Mouse (Mus musculus) embryonic facial prominence, embryonic 14.5 days (tissue): Measurements from ENCODE around the gene Olfr694. TPM values are rescaled to one million over a fixed set of nuclear protein-coding genes. Genes with fewer than 3 reads are reported as not detected.
A peak's percentile ranks its signal among the peaks of the same experiment; 100 is the strongest.
"Not testable (repeated sequence)": the region's sequence is repeated elsewhere in the genome, so short reads cannot be mapped to it uniquely, and the experiment has no call there.

Experiments
- ATAC-seq: fragments of 200-750 bp; cut with Nextera tagmentation; 2 replicates; pipeline ENCODE4 v1.8.0; 2017; ENCODE audit warnings: low read depth, moderate number of reproducible peaks, moderate TSS enrichment
- DNase-seq: peaks from one replicate; pipeline ENCODE4 v3.0.0-alpha.2; 2015; ENCODE audit warnings: low spot score
- H3K27ac ChIP-seq: fragments of 300-500 bp; sonication (generic); replicated peaks from 2 replicates; pipeline ENCODE4 v1.5.1; 2014; ENCODE audit warnings: low read depth, mild to moderate bottlenecking, low read length, moderate library complexity
- H3K27me3 ChIP-seq: fragments of 300-500 bp; sonication (generic); replicated peaks from 2 replicates; pipeline ENCODE4 v1.6.1; 2014; ENCODE audit warnings: low read length; ENCODE audit not compliant: control insufficient read depth, insufficient read depth
- H3K36me3 ChIP-seq: fragments of 300-500 bp; sonication (generic); 2 replicates; pipeline ENCODE4 v1.6.1; 2014; ENCODE audit warnings: low read length, mixed read lengths; ENCODE audit not compliant: control insufficient read depth, insufficient read depth
- H3K4me1 ChIP-seq: fragments of 300-500 bp; sonication (generic); 2 replicates; pipeline ENCODE4 v1.6.1; 2014; ENCODE audit warnings: antibody characterized with exemption, low read length; ENCODE audit not compliant: control insufficient read depth, insufficient read depth
- H3K4me2 ChIP-seq: fragments of 300-500 bp; sonication (generic); 2 replicates; pipeline ENCODE4 v1.6.1; 2014; ENCODE audit warnings: low read depth, mild to moderate bottlenecking, low read length, moderate library complexity, mixed read lengths
- H3K4me3 ChIP-seq: fragments of 300-500 bp; sonication (generic); 2 replicates; pipeline ENCODE4 v1.5.1; 2014; ENCODE audit warnings: low read depth, mild to moderate bottlenecking, low read length
- H3K9ac ChIP-seq: fragments of 300-500 bp; sonication (generic); 2 replicates; pipeline ENCODE4 v1.6.1; 2014; ENCODE audit warnings: low read depth, mild to moderate bottlenecking, low read length, moderate library complexity, mixed read lengths
- H3K9me3 ChIP-seq: fragments of 300-500 bp; sonication (generic); 2 replicates; pipeline ENCODE4 v1.6.1; 2016; ENCODE audit warnings: low read length; ENCODE audit not compliant: control insufficient read depth
- WGBS: fragments of 180-500 bp; shearing (Covaris S2); extraction: QIAGEN DNeasy Blood & Tissue Kit; methylation state at CpG from one replicate; pipeline ENCODE4 v1.1.7; 2014; 5-methylcytosine and 5-hydroxymethylcytosine counted together
- polyA plus RNA-seq: library from polyadenylated mRNA; unstranded; fragments of >200 nt; fragmentation: Nextera tagmentation; extraction: Ambion mirVana; gene quantifications from 2 replicates; pipeline ENCODE4 v1.2.1, GENCODE M21; 2014

The Olfr694 gene
- not detected in 2 replicates for polyA plus RNA-seq

- H3K4me2 ChIP-seq: no peak within 1 kb of the TSS
- H3K27me3 ChIP-seq: no peaks in the 10 kb centered on the region
- H3K4me3 ChIP-seq: no peak within 1 kb of the TSS
- H3K4me1 ChIP-seq: no peaks in the 10 kb centered on the region
- H3K9ac ChIP-seq: no peak within 1 kb of the TSS
- H3K9me3 ChIP-seq: no peaks in the 10 kb centered on the region
- WGBS: 94% methylated on average over 1 of the region's 1 CpGs
- peak; percentile 5 for DNase-seq
- no peak for ATAC-seq
- no peaks in the 10 kb centered on the region for H3K36me3 ChIP-seq
- no peak within 1 kb of the TSS for H3K27ac ChIP-seq
These were observed at the start of gene Olfr694 for GRCm38 (mm10) chr7:106691714-106692113. Gene Olfr694, minus strand, starts transcription at chr7:106691814.

GRCm38 (mm10) chr7:106737028-106737427 lies 45.4 kb upstream of the Olfr694 start:
- DNase-seq: no peak
- no peak overlapping the region for H3K27ac ChIP-seq
- H3K4me2 ChIP-seq: no peak overlapping the region
- no peak for ATAC-seq
- H3K9ac ChIP-seq: no peak overlapping the region
- no peak overlapping the region for H3K4me3 ChIP-seq
- H3K36me3 ChIP-seq: no peaks in the 10 kb centered on the region
- H3K27me3 ChIP-seq: no peaks in the 10 kb centered on the region
- no peaks in the 10 kb centered on the region for H3K4me1 ChIP-seq
- H3K9me3 ChIP-seq: 0 out of 2 replicates have a peak, but pooled peaks cover 2% of the 10 kb centered on the region

GRCm38 (mm10) chr7:106733717-106734116 lies 42.1 kb upstream of the Olfr694 start:
- Histone ChIP-seq H3K4me1 (no peaks in the 10 kb centered on the region), H3K27me3 (no peaks in the 10 kb centered on the region), H3K9ac (no peak overlapping the region), H3K9me3 (0 out of 2 replicates have a peak, but pooled peaks cover 2% of the 10 kb centered on the region), H3K36me3 (no peaks in the 10 kb centered on the region), H3K27ac (no peak overlapping the region), H3K4me2 (no peak overlapping the region), H3K4me3 (no peak overlapping the region)
- DNase-seq (no peak), ATAC-seq (no peak)
- WGBS: 57% methylated on average over 2 of the region's 2 CpGs

GRCm38 (mm10) chr7:106725654-106726053 lies 34.0 kb upstream of the Olfr694 start:
- not testable (repeated sequence) for H3K4me3 ChIP-seq, H3K9me3 ChIP-seq, H3K36me3 ChIP-seq, H3K27ac ChIP-seq, H3K9ac ChIP-seq, ATAC-seq, H3K27me3 ChIP-seq, H3K4me2 ChIP-seq, H3K4me1 ChIP-seq, DNase-seq
- WGBS: 84% methylated on average over 2 of the region's 2 CpGs

- DNase-seq (no peak), ATAC-seq (no peak)
- H3K4me1 ChIP-seq: no peaks in the 10 kb centered on the region
These were observed 24.7 kb upstream of the Olfr694 start, which contains the start of gene Olfr695 for GRCm38 (mm10) chr7:106716296-106716695. Gene Olfr695, minus strand, starts transcription at chr7:106716396.

GRCm38 (mm10) chr7:106711463-106711862 lies 19.8 kb upstream of the Olfr694 start:
- 85% methylated on average over 6 of the region's 6 CpGs for WGBS
- Histone ChIP-seq H3K27me3 (no peaks in the 10 kb centered on the region), H3K4me2 (no peak overlapping the region), H3K27ac (no peak overlapping the region), H3K4me3 (no peak overlapping the region), H3K9me3 (no peaks in the 10 kb centered on the region), H3K9ac (no peak overlapping the region), H3K36me3 (no peaks in the 10 kb centered on the region), H3K4me1 (no peaks in the 10 kb centered on the region)
- DNase-seq (no peak), ATAC-seq (no peak)

More at GRCm38 (mm10) chr7:106716296-106716695, 24.7 kb upstream of the Olfr694 start, which contains the start of gene Olfr695:
- Histone ChIP-seq H3K27ac (no peak within 1 kb of the TSS), H3K9me3 (no peaks in the 10 kb centered on the region), H3K4me3 (no peak within 1 kb of the TSS), H3K9ac (no peak within 1 kb of the TSS), H3K27me3 (no peaks in the 10 kb centered on the region), H3K4me2 (no peak within 1 kb of the TSS), H3K36me3 (no peaks in the 10 kb centered on the region)

- not testable (repeated sequence) for H3K4me3 ChIP-seq, H3K4me2 ChIP-seq, DNase-seq, H3K36me3 ChIP-seq, H3K27me3 ChIP-seq, H3K9ac ChIP-seq, H3K4me1 ChIP-seq, ATAC-seq, H3K27ac ChIP-seq, H3K9me3 ChIP-seq
- WGBS: 95% methylated on average over 8 of the region's 10 CpGs
These were observed 16.1 kb upstream of the Olfr694 start for GRCm38 (mm10) chr7:106707705-106708104.

- ATAC-seq (no peak), DNase-seq (no peak)
- Histone ChIP-seq H3K27me3 (no peaks in the 10 kb centered on the region), H3K4me2 (no peak overlapping the region), H3K27ac (no peak overlapping the region), H3K4me1 (no peaks in the 10 kb centered on the region), H3K4me3 (no peak overlapping the region), H3K9ac (no peak overlapping the region), H3K36me3 (no peaks in the 10 kb centered on the region), H3K9me3 (peaks cover 14% of the 10 kb centered on the region)
- WGBS: 60% methylated on average over 1 of the region's 1 CpGs
These were observed 5.3 kb upstream of the Olfr694 start for GRCm38 (mm10) chr7:106696891-106697290.

- 75% methylated on average over 3 of the region's 3 CpGs for WGBS
- H3K4me1 ChIP-seq: no peaks in the 10 kb centered on the region
- no peak overlapping the region for H3K4me3 ChIP-seq
- no peak overlapping the region for H3K4me2 ChIP-seq
- no peaks in the 10 kb centered on the region for H3K36me3 ChIP-seq
- no peaks in the 10 kb centered on the region for H3K27me3 ChIP-seq
- H3K9me3 ChIP-seq: no peaks in the 10 kb centered on the region
- ATAC-seq (no peak), DNase-seq (no peak)
- H3K9ac ChIP-seq: no peak overlapping the region
- H3K27ac ChIP-seq: no peak overlapping the region
These were observed 1.4 kb upstream of the Olfr694 start for GRCm38 (mm10) chr7:106692976-106693375.
